Mouse (Mus musculus) ES-E14 (cell line): Measurements from ENCODE around the gene Slc23a2.

Source experiments
- CHD2 ChIP-seq: IDR thresholded peaks from 2 replicates; pipeline ENCODE4 v1.6.1; 2014; ENCODE audit warnings: mild to moderate bottlenecking, low read depth, low read length, inconsistent platforms
- ZC3H11A ChIP-seq: IDR thresholded peaks from 2 replicates; pipeline ENCODE4 v1.6.1; 2012; ENCODE audit warnings: low read depth, mild to moderate bottlenecking, inconsistent platforms, low read length, borderline replicate concordance

DNA sequence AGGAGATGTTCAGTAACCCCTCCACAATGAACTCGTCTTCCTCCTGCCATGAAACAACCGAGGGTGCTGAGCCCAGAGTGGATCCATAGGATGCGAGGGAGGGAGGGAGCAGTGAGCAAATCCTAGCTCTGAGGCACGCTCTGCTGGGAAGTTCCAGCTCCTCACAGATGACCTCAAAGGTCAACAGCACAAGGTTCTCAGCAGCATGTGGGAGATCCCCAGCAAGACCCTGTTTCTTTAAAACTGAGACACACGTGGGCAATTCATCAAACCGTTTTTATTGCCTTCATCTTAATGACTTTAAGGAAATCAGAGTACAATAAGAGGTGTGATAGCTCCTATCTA is 137.5 kb downstream of the Slc23a2 start:
- TF ChIP-seq ZC3H11A = no peak
- no peak for TF ChIP-seq CHD2
